Mouse (Mus musculus) heart, postnatal 36 days (tissue): ENCODE results near the gene Cst11. TPM values are rescaled to one million over a fixed set of nuclear protein-coding genes. Genes with fewer than 3 reads are reported as not detected.
"Not testable (repeated sequence)": the region's sequence is repeated elsewhere in the genome, so short reads cannot be mapped to it uniquely, and the experiment has no call there.

ENCODE experiments used
- DNase-seq, 2 experiments: peaks; one replicate each; pipeline ENCODE4 v3.0.0; 2021 to 2022
- intact Hi-C: fragments of 180-260 bp; cut with DNase I; formaldehyde crosslinking; loops from one replicate; pipeline ENCODE4 v1.15.1; 2025
- total RNA-seq, 2 experiments: library from RNA; stranded (reverse); gene quantifications; 2 replicates each; pipeline ENCODE4 v1.2.3; 2021

Gene Cst11
- not detected for total RNA-seq

DNA sequence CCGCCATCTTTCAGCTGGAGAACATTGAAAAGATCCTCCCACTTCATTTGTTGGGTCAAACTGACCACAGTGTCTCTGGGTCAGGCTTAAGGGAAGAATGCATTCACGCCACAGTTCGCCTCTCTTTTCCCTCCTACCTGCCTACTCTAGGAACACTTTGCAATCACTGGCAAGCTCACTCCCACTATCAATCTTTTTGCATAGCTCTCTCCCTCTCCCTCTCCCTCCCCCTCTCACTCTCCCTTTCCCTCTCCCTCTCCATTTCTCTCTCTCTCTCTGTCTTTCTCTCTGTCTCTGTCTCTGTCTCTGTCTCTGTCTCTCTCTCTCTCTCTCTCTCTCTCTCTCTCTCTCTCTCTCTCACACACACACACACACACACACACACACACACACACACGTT lies at the start of gene Cst11:
Cst11 (minus strand) TSS at position 101 of the 400 bp plus-strand sequence.
- intact Hi-C loops, DNase-seq: not testable (repeated sequence)

DNA sequence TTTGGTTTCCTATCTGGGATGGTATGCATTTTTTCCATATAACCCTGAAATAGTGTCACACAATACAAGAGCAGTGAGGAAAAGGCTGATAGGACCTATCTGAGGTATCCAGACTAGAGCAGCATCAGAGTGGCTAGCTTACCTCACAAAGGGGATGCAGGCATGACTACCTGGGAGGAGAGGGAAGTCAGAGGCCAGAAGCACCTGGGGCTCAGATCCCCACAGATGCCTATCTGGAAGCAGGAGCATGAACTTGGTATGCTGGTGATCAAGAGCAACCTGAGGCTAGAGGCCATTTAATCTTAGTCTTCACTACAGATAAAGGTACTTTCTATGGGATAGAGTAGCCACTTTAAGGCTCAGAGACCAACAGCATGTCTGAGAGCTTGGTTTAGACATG lies 48.6 kb upstream of the Cst11 start, which contains the start of gene Cst13:
Cst13 (plus strand) TSS at position 173 of the 400 bp plus-strand sequence.
- no peak for DNase-seq
- intact Hi-C loops = no loop called here

DNA sequence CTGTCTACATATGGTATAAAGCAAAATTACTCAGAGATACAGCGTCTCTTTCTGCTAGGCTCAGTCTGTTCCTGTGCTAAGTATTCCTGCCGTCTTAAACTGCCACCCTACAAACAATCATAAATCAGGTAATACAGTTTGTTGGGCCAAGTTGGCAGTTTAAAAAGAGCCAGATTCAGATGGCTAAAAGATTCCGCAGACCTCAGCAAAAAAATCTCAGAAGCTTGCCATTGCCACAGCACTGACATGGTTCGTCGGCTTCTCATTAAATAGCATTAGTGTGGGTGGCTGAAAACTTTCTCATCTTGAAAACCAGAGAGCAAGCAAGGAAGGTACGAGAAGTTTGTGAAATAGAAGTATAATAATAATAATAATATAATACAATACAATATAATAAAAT lies 35.4 kb upstream of the Cst11 start:
- no peak for DNase-seq
- intact Hi-C loops = no loop called here

DNA sequence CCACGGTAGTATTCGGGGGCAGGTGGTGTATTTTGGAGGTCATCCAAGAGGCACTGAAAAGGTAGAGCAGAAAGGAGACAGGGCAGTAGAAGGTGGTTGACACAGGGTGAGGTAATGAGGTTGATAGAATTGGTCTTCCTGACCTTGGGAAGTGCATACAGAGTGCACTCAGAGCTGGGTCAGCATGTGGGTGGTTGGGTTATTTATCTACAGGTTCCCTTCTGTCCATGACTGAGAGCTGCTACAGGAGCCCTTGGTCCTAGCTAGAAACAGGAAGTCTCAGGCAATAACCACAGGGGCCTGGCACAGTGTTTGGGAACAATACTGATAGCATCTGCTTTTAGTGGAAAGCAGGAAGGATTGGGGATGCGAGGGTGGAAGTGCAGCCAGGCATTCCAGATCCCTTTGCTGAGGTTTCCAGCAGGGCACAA lies 30.2 kb upstream of the Cst11 start:
- intact Hi-C loops = no loop called here

DNA sequence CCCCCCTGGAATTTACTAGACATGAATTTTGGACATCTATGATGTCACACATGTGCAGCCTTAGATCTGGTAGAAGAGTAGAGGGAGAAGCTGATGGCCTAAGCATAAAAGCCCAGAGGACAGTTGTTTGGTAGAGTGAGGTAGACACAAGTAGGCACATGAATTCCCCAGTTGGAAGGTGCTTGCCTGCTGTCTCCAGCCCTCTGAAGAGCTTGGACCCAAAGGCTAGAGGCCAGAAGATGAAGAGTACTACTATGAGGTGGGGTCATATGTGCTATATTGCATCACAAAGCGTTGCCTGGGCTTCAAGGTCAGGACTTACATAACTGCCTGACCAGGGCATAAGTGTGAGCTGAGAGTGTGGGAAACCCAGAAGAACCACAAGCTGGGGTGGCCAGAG lies 27.2 kb upstream of the Cst11 start, which contains the start of gene Cst8:
Cst8 (plus strand) TSS at position 301 of the 400 bp plus-strand sequence.
- intact Hi-C loops = no loop called here
- no peak for DNase-seq

More for the DNA sequence above, 30.2 kb upstream of the Cst11 start:
- DNase-seq = no peak

DNA sequence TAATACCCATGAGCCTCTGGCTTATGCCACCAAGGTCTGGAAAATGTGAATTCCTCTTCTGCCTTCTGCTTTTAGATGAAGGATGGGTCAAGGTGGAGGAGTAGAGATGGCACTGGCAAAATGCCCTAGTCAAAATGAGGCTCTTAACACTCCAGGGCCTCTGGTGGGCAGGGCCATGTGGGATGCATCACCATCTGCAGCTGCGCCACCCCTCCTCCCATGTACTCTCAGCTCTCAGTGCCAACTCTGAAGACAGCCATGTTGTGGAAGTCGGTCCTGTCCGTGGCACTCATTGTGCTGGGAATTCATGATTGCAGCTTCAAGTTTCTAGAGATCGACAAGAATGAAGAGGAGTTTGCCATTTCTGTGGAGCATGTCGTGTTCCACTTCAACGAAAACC lies 17.8 kb upstream of the Cst11 start, which contains the start of gene Cst12:
Cst12 (plus strand) TSS at position 220 of the 400 bp plus-strand sequence.
- intact Hi-C loops = no loop called here

DNA sequence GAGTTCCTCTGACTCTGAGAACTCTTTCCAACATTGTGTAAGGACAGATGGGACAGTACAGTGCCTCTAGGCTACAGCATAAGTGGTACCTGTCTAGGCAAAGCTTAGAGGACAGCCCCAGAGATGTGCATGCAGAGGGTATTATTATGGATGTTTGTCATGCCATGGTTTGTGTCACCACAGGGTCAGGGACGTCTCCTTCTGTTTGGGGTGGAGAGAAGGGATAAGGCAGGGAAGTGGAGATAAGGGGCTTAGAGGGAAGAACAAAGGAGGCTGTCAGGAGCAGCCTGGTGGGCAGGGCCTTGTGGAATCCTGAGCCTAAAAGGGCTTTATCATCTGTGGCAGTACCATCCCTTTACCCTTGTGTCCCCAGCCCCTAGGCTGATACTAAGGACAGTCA lies 10.4 kb upstream of the Cst11 start, which contains the start of gene 8030411F24Rik:
8030411F24Rik (plus strand) TSS at position 301 of the 400 bp plus-strand sequence.
- DNase-seq = no peak
- intact Hi-C loops = no loop called here

More for the DNA sequence above, 17.8 kb upstream of the Cst11 start, which contains the start of gene Cst12:
- DNase-seq = no peak

DNA sequence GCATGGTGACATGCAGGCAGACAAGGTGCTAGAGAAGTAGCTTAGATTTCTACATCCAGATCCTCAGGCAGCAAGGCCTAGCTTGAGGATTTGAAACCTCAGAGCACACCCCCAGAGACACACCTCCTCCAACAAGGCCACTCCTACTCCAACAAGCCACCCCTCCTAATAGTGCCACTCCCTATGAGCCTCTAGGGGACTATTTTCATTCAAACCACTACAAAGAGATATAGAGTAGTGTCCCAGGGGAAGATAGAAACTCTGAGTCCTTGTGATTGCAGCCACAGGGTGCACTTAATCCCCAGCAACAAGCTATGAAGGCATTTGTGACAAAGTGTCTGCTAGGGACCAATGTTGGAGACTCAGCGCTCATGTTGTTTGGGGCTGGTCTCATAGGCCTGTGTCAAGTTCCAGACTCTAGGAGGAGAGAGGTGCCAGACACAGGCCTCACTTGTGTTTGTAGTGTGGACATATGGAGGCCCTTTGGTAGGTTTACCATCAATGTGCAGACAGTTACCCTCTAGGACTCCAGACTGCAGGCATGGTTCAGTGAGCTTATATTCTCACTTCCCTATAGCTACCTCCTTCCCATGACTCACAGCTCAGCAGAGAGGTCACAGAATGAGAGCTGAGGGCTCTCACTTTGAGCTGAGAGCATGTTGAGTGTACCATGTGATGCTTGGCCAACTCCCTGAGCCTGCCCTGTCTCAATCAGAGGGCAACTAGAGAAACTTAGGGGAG lies 7.5 kb downstream of the Cst11 start:
- DNase-seq = no peak
- intact Hi-C loops = no loop called here

DNA sequence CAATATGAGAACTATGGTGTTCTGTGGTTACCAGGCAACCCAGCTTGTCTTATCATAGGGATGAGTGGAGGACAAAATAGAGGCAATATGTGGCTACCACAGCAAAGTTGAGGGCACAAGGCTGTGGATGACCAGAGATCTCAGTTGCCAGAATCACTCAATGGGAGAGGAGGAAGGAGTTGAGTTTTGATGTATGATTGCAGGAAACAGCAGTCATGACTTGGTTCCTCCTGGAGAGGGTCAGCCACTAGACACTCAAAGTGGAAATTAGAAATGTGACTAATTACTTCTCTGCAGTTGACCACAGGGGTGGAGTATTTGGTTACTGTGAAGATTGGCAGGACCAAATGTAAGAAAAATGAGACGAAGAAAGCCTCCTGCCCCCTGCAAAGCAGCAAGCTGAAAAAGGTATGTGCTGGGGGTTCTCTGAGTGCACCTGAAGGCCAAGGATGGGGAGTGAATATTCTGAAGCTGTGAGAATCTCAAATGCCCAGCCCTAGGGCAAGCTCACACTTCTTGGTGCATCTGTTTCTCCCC lies 16.9 kb downstream of the Cst11 start:
- no peak for DNase-seq
- intact Hi-C loops = loop anchor here (5.0 kb wide), 1 partner anchor 98 kb away; no protein-coding TSS in a partner anchor

DNA sequence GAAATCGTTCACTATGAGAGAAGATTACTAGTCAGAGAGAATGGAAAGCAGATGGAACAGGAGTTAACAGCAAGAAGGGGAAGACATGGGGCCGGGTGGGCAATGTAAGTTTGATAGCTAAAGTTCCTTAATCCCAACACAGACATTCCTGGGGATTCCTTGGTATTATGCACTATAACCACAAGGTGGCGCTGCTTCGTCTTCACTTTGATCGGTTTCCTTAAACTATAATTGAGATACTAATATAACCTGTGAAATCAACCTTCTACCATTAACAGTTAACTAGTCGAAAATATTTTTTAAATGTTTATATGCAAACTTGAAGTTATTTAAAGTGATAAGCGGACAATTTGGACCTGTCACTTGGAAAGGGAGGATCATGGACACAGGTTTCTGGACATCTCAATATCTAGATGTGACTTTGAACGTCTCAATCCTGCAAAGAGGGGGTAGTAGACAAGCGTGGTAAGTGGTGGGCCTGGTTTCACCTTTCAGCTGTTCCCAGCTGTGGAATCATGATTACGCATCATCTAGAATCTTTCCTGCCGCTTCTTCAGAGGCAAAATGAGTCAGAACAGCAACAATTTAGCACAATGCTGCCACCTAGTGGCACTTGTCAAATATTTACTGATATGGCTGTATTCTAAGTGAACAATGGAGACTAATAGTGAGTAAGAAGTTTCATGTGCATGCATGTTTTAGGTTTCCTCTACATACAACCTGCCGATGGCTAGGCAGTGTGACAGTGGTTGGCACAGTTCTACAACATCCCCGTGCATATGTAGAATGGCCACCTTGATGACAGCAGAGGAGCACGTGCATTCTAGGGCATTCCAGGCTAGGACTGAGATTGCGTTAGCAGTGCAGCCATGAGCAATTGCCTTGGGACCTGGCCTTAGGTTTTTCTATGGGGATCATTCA lies 19.1 kb downstream of the Cst11 start:
- peak; percentile 73 to 78 for DNase-seq
- intact Hi-C loops = loop anchor here (1.0 to 5.0 kb wide), 2 partner anchors 100 to 150 kb away; no protein-coding TSS in a partner anchor

DNA sequence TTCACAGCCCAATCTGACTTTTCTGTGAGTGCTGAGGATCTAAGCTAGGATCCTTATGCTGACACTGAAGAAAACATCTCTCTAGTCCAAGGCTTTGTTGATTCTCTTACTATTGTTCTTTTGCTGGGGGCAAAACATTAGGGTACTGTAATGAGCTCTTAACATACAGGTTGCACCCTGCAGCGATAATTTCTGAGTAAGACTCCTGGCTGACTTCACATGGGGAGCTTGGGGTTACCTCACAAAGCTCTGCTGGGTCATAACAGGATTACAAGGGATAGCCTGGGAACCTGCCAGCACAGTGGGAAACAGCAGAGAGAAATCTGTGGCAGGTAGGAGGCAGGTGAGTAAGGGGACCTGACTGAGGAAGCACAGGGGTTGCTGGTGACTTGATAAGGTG lies 21.2 kb downstream of the Cst11 start, which contains the start of gene Cstl1:
Cstl1 (plus strand) TSS at position 301 of the 400 bp plus-strand sequence.
- intact Hi-C loops = loop anchor here (5.0 kb wide), 1 partner anchor 102 kb away; no protein-coding TSS in a partner anchor
- DNase-seq = no peak

DNA sequence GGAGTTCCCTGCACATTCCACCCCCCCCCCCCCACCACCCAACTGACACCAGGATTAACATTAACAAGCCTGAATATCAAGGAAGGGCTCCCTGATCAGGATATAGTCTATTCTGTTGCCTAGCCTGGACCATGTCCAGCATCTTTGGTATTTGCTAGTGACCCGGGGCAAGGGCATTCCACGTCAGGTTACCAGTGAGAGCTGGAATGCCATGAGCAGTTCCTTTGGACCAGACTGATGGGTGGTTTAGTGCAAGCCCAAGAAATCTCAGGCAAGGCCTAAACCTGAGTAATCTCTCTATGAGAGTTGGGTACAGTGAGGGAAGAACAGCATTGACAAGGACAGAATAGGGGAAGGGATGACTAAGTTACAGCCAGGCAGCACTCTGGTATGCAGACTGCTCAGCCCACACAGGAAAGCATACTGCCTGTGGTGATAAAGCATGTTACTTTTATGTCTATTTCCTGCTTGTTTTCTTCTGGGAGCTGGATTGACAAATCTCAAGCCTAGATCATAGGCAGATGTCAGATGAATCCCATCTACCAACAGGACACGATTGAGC lies 27.4 kb downstream of the Cst11 start:
- no peak for DNase-seq
- intact Hi-C loops = no loop called here

DNA sequence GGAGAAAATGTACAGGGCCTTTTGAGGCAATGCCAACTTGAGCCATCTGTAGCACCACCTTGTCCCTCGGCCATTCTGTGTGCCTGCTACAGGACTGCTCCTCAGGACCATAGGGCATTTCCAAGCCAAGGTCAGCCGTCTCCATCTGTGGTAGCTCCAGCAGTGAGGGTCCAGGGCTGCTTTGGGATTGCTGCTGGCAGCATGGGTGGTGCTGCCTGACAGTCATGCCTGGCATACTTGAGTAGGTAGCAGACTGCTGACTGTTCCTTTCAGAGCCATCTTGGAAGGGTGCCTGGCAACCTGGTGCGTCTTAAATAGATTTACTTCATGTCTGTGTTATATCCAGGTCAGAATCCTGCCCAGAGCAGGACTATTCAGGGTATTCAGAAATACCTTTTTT lies 28.3 kb downstream of the Cst11 start:
- DNase-seq = no peak

DNA sequence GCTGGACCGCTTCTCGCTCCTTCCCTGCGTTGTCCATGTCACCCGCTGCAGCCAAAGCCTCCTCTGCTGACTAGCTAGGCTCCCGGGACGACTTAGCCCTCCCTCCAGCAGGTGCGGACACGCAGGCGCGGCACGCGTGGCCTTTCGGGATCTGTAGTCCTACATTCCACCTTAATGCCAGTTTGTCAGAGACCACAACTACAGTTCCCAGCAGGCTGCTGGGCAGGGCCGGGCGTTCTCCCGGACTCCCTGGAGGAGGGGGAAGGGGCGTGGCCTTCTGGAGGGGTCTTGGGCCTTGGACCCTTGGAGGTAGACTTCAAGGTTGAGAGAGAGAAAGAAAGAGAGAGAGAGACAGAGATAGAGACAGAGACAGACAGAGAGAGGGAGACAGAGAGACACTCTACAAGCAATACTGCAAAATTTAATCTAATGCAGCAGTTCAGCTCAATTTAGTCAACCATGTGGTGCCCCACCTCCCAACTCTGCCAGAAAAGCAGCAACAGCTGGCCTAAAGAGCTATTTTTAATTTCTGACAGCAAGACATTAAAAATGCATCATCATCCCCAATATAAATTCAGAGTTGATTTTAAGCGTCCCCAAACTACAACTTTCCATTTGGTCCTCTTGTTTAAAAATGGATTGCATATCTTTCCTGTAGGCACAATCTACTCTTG lies 38.8 kb downstream of the Cst11 start, which contains the start of gene Napb:
Napb (minus strand) TSS at position 141 of the 674 bp plus-strand sequence.
- peak; percentile 88 to 89 for DNase-seq
- intact Hi-C loops = no loop called here

More for the DNA sequence above, 28.3 kb downstream of the Cst11 start:
- intact Hi-C loops = no loop called here

DNA sequence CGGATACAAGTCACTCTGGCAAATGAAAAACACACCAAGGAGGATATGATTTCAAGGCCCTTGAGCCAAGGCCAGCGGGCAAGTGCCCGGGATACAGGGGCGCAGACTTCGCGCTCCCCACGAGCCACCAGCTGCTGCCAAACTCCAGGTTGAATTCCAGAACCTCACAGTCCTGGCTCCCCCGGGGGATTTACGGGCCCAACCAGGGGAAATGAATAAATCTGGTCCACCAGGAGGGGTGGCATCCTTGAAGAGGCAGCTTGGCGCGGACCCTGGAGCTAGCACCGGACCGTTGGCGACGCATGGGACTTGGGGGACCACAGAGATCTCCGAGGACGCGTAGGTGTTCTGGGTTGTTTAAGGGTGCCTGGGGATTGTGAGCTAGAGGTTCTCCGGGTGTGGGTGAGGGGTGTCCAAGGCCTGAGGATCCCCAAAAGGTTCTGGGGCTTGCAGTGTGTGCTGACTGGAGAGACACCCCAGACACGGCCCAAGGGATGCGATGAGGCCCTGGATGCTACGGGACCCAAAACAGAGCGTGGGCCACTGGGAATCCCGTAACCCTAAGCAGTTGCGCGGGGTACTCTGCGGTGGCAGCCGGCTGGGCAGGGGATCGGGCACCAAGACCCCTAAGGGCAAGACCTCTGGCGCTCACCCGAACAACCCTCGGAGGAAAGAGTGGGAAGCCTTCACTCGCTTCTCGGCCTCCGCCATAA lies 39.5 kb downstream of the Cst11 start:
- DNase-seq = peak in 1 of 2 experiments; percentile 27
- intact Hi-C loops = no loop called here

DNA sequence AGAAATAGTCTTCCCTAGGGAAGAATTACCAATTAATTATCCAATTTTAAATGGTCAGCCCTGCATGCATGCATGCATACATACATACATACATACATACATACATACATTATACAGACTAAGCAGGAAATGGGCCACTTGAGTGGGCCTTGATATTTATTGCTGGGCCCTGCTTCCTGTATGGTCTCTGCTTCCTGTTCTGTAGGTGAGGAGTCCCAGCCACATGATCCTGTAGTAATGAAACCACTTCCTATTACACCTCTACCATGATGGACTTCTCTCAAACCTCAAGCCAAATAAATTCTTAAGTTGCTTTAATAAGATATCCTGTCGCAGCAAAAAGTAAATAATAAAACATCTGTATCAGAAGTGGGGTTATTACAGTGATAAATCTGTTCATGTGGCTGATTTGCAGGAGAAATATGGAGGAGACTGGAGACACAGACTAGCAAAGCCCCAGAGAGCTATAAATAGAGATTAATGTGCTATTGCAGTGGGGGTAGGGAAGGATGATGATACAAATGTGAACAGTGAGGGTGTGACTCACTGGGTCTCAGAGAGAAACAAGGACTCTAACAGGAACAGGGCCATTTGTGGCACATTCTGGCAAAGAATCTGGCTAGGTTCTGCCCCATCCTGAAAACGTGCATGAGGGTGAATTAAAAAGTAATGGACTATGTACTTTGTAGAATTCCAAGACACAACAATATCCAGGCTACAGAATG lies 51.9 kb downstream of the Cst11 start:
- intact Hi-C loops = no loop called here

More for the DNA sequence above, 51.9 kb downstream of the Cst11 start:
- no peak for DNase-seq
